Mouse (Mus musculus) brain, adult 2 months (tissue): ENCODE measurements at regions not wholly inside any gene's neighbourhood (a gene's known extent, or its start where the extent isn't known, plus 50 kb on each side); places are given as distances from the start of the nearest gene placed in this dataset.
A peak's percentile ranks its signal among the peaks of the same experiment; 100 is the strongest.

Experiments
- DNase-seq: peaks from one replicate; pipeline ENCODE4 v3.0.0; 2011; ENCODE audit warnings: low read depth, low spot score

- DNase-seq = peak; percentile 50
Measured at GRCm38 (mm10) chr4:62889708-62890107, 75.7 kb upstream of the Zfp618 start.

DNA sequence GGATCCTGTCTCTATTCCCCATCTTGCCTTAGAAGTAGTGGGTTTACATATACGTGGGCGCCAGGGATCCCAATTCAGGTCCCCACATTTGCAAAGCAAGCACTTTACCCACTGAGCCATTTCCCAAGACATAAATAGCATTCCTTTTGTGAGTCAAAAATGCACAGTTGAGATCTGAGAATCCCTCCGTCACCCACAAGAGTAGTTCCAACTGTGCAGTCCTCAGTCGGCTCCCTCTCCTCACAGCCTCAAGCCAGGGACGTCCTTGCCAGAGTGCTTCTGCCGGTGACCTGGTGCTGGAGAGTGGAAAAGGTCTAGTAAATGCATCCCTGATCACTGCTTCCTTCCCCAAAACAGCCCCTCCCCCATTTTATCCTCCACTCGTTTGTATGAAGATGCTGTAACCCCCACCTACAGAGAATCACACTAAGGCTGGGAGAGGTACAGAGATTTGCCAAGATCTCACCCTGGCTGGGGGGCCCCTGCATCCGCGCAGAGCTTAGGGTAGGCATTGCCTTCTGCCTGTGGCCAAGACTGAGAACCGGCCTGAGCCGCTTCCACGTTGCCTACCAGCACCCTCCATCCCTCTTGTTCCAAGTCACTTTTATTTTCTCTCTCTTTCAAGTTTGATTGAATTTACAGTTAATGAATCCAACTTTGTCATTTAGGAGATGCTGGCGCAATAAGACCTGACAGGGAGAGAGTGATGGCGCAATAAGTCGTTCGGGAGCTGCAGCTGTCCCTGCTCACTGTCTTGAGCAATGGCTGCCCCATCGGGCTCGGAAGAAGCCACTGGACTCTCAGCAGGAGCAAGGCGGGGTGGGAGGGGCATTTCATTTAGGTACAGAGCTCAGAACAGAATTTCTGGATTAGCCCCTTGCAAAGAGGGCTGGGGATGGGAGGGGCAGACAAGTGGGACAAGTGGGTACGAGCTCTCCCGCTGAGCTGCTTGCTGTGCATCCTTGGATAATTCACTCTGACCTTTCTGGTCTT lies 74.5 kb upstream of the Zfp618 start:
- DNase-seq = peak; percentile 48

- no peak for DNase-seq
Measured at GRCm38 (mm10) chr4:62912891-62913290, 52.5 kb upstream of the Zfp618 start.
